Mouse (Mus musculus) spleen, postnatal 36 days (tissue): ENCODE results near the gene Nfasc.
A peak's percentile ranks its signal among the peaks of the same experiment; 100 is the strongest.

Source experiments
- DNase-seq, 2 experiments: peaks; one replicate each; pipeline ENCODE4 v3.0.0; 2022; ENCODE audit warnings: low spot score in 2 of 2, mixed read lengths in 1 of 2

Nfasc gene

DNA sequence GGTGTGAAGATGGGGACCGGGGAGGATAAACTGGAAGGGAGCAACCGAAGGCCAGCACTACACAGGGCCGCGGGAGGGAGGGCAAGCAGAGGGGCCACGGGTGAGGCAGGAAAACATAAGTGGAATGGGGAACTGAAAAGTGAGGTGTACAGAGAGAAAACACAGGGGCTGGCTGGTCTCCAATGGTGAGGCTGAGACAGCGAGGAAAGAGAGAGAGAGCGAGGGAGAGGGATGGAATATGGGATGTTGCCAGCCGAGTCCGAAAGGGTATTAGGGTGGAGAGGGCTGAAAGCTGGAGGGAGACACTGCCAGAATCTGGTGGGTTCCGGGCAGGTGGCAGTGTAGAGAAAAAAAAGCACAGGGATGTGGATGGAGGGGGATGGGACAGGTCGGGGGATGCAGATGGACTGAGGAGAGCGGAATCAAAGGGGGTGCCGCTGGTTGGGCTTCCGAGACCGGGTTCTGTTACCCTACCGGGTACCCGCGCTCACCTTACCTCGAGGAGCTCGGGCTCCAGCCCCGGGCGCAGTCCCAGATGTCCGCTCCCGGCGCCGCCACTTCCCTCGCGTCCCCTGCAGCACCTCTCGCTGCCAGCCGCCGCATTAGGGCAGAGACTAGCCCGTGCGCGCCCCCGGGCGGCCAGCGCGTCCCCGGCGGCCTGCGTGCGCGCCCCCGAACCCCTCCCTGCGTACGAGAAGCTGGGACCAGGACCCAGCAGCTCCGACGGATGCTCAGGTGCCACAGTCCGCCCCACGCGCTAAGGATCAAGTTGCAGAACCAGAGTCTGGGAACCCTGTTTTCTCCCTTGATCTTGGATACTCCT is at the start of gene Nfasc:
Nfasc (minus strand) TSS at position 623 of the 823 bp plus-strand sequence.
- no peak for DNase-seq

DNA sequence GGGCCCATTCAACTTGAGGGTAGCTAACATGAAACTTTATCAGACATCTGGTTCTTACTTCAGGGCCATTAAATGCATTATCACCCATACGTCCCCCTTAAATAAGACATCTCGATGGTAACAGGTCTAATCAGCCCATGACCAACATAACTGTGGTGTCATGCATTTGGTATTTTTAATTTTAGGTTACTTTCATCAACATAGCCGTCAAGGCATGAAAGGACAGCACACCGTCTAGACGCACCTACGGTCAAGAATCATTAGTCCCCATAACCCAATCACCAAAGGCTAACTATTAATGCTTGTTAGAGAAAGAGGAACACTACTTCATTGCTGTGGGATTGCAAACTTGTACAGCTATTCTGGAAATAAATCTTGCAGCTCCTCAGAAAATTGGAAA is 49.5 kb upstream of the Nfasc start:
- no peak for DNase-seq

DNA sequence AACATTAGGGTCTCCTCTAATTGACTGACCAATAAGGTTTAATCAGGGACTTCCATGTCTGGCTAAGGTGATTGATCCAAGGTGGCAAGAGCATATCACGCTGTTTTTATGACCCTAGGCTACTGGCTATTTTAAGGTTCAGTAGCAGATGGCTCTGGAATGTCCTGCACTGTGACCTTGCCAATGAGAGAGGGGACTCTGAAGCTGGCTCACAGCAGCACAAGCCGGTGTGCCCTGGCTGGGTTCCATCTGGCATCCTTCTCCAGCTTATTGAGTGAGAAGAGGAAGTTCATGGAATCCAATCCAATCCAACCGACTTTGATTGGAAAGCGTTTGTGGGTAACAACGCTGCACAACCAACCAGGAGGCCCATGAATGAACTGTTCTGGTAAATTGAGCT is 45.3 kb upstream of the Nfasc start:
- DNase-seq: no peak

DNA sequence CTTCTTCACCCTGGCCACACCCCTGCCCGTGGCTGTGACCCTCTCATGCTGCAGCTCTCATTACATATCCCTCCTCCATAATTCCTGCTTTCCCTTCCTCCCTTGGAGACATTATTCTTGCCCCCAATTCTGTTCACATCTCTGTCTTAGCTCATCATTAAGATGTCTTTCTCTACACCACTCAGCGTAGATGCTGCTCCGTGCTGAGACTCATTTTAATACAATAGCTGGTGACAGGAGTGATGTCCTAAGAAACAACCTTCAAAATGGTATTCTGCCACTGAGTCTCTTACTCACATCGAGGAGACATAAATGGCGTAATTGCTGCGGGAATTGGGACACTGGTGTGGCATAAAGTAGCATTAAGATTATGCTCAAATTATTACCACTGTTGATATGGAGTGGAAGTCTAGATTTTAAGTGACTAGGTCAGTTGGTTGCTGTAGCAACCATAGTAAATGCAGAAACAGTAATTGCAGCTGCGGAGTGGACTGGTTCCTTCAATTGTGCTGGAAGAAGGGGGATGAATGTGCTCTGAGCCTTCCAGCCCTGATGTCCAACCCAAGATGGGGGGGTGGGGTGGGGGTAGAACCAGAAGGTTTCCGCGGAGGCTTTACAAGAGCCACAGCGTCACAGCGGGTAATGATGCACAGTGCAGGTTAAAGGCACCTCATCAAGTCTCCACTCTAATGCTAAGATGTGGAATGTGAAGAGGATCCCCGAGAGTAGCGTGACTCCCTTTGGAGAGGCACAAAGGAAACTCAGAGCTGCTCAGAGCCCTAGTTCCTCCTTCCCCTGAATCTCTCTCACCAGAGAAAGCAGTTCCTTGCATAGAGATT is 40.2 kb upstream of the Nfasc start:
- no peak for DNase-seq

DNA sequence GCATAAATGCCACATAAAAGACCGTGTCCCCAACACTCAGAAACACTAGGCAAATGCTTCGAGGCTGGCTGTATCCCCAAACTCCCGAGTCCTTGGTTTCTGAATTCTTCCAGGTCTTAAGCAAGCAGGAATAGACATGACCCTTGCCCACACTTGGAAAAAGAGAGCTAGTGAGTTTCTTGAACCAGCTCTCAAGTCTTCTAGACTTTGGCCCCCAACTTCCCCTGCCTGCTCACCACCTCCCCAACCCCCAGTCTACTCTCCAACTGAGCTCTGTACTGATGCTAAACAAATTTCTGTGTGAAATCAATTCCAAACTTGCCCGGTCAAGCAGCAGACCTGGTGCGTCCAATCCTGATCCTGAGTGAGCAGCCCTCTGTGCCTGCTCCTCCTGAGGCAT is 39.4 kb upstream of the Nfasc start:
- no peak for DNase-seq

DNA sequence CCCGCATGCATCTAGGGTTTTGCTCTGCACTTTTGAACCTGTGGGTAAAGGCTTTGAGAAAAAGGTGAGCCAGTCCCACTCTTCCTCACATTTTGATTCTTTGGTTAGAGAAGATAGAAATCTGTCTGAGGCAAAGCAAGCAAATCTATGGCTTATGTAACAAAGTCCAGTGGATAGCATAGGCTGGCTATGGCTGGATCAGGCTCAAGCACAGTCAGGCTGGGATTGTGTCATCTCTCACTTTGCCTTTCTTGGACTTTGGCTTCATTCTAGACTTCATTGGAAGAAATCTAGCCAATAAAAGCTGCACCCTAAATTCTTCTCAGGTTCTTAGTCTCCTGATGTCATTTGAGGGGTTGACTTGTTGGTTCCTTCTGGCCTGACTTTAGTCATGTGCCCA is 38.7 kb upstream of the Nfasc start:
- DNase-seq: no peak

DNA sequence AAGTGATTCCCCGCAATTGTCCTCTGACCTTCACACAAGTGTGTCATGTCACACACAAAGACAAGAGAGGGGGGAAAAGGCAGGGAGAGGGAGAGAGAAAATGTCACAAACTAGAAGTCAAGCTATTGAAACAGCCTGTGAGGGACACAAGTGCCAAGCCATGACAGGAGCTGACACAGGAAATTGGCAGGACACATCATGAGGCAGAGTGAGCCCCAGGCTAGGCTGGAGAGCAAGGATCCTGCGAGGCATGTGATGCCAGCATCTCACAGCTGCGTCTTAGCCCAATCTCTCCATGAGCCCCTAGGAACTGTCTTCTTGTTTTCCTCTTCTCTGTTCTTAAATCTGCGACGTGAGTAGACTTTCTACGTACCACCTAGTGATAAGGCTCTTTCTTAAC is 33.4 kb upstream of the Nfasc start:
- no peak for DNase-seq

DNA sequence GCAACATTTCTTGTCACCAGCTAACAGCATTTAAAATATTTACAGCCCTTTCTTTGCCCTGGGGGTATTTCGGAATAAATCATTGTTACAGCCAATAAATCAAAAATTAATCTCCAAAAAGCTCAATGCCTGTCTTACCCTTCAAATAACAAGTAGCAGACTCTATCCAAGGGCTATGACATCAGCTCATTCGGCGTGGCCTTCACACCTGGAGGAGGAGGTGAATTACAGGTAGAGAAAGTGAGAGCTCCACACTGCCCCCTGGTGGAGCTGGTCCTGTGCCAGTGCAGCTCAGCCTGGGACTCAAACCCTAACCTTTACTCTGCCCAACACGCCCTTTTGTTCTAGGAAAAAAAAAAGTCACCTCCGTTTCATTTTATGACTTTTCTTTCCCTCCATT is 29.8 kb upstream of the Nfasc start:
- DNase-seq: peak in 1 of 2 experiments; percentile 8

DNA sequence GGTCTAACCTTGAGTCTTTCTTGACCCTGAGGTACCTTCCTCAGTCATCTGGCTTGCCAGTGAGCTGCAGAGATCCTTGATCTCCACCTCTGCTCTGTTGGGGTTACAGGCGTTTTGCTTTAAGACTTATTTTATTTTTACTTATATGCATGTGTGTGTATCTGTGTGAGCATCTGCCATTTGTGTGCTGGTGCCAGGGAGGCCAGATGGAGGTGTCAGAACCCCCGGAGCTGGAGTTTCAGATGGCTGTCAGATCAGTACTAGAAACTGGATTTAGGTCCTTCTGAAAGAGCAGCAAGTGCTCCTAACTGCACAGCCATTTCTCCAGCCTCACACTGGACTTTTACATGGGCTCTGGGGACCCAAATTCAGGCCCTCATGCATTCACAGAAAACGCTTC is 28.0 kb upstream of the Nfasc start:
- DNase-seq: no peak

DNA sequence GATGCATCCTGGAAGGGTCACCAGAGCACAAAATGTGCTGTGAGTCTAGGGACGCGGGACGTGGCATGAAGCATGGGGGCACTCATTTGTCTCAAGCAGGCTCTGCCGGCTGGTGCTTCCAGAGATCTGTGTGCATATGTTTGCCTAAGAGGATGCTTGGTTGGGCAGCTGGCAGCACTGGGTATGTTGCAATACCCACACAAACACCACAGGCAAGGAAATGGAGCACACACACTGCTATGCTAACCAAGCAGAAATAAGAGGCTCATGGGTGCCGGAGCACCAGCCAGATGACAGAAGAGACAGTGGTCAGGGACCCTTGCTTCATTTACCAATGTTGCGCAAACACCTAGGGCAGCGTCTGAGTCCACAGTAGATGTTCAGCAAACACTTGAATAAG is 25.8 kb upstream of the Nfasc start:
- no peak for DNase-seq

DNA sequence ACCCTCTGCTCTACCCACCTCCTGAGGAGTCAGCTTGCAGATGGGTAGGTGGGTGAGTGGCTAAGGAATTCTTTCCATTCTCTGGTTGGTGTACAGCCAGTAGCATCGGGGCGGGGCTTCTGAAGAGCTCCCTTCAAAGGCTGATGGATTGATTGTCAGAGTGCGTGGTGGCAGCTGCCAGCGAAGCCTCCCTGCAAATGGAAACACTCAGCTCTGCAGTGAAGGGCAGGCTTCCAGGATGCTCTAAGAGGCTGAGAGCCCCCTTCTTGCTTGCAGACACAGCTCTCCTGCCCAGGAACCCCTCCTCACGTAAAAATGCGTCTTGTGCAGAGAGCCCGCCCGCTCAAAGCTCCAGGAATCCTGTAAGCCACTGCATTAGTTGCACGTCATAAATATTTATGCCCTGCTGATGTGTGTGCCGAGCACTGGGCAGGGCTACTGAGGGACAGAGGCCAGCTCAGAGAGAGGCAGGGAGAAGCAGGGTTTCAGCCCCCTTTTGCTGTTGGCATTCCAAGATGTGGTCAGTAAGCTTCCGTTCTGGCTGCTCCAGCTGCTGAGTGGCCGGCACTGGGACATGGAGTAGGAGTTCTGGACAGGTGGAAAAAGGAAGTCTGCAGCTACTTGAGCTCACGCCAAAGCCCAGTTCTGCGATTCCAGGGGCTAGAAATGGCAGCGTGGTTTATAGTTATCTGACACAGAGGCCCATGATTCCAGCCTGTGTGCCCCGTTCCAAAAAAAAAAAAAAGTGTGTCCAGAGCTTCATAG is 24.5 kb upstream of the Nfasc start:
- DNase-seq: no peak

DNA sequence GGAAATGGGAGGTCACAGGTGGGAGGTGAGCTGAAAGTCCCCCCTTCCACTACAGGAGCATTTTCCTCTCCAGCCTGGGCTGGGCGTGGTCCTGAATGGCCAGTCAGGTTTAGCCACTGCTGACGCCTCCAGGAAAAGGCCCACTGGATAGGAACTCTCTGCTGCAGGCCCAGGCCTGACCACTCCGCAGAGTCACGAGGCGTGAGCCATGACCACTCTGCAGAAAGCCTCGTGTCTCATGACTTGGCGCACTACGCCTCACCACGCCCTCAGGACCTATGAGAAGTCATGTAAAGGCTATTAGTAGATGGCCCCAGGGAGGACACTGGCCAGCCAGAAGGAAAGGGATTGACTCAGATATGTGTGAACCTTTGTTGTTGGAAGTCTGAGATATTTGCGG is 23.6 kb upstream of the Nfasc start:
- no peak for DNase-seq

DNA sequence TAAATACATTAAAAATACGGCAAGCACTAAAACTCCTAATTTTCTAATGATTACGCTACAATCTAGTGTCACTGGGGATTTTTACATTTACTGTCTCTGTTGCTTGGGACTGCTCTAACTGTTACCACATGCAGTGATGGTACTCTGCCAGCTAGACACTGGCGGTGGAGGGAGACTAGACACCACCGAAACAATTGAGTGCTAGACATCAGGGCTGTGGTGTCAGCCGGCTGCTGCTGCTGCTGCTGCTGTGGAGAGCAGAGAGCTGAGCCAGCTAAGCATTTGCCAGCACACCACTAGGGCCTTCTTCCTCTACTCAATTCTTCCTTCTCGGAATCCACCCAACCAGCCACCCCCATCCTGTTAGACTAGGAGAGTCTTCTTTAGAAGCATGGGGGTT is 17.8 kb upstream of the Nfasc start:
- no peak for DNase-seq

DNA sequence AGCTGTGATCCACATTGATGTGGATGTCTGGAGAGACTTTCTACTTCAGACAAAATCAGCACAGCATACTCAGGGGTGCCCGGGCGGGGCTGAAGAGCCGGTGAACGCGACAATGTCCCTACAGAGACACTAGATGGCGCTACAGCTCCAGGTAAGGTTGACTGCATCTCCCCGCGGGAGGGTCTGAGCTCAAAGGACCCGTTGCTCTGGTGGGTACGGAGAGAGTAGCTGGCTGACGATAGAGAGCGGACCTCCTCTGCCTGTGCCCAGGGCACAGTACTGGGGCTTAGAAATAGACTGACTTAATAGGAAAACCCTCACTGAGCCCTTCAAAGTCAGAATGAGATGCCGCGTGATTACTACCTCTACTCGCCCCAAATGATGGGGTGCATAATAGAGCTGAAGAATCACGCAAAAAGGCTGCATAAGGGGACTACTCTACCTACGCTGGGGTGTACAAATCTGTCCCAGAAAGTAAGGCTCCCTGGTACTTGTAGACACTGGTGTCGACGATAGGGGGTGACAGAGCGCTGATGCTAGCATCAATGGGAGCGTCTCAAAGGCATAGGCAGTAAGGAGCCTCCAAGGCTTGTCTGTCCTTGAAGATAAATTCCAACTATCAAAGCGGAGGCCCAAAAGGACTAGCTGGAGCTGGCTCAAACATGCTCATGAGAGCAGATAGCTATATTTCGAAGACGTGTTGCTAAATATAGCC is 17.2 kb upstream of the Nfasc start:
- peak in 1 of 2 experiments; percentile 4 for DNase-seq

DNA sequence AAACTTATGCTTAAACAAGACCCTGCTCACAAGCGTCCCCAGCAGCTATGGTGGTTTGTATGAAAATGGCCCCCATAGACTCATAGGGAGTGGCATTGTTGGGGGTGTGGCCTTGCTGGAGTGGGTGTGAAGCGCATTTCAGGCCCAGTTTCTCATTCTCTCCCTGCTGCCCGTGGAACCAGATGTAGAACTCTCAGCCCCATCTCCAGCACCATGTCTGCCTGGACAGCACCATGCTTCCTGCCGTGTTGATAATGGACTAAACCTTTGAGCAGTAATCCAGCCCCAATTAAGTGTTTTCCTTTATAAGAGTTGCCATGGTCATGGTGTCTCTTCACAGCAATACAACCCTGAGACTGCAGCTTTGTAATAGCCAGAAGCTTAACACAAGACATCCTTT is 13.6 kb upstream of the Nfasc start:
- DNase-seq: no peak

DNA sequence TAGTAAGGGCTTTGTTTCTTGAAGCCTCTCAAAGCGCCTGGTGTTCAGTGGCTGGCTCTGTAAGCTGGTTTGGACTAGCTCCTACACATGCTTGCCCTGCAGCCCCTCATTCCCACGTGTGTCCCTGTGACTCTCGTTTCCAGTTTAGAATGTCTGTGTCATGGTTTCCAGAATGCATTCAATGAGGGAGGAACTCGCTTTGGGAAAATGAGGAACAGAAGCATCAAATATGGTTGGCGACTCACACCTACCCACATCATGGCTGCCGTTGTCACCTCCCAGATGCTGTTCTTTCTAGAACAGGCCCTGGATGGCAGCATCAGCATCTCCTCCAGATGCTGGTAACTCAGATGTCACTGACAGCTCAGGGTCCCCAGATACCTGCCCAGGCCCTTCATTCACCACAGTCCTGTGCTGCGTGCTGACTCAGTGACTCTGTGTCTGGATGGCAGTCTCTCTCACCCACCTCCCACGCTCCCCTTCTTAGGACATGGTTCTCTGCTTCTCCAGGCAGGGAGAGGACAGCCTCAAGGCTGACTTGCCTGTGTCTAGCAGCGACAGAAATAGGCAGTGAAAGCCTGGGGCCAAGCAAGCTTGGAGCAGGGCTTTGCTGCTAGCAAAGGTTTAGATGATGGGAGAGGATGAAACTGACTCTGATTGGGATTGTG is 7.8 kb upstream of the Nfasc start:
- DNase-seq: no peak

DNA sequence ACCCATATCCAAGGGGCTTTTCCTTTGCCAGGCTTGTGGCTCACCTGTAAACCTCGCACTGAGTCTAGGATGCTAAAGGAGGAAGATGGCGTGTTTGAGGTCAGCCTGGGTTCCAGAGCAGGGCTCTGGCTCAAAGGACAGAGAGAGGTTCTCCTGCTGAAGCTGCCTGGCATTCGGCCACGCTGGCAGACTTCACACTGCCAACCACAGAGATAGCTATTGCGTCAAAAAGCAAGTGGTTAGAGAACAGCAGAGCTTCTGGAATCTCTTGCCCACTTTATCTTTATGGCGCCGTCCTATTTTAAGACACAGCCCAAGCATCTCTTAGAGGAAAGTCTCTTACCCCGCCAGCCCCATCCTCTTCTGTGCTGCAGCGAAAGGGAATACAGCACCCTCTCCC is 4.7 kb upstream of the Nfasc start:
- no peak for DNase-seq

DNA sequence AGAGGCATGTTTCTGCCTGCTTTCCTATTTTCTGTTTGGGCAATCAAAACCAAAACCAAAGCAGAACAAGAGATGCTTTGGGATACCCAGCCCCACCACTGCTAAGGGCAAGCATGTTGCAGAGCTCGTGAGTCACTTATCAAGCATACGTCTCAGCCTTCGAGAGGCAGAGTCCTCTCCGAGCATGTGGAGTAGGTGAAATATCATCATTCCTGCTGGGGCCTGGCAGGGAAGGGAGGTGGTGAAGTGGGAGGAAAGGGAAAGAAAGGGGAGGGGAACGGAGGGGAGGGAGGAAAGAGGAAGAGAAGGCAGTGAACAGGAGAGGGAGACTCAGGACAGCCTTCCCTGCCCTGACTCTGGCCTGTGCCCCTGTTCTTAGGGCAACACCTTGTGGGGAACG is 4.0 kb upstream of the Nfasc start:
- no peak for DNase-seq

DNA sequence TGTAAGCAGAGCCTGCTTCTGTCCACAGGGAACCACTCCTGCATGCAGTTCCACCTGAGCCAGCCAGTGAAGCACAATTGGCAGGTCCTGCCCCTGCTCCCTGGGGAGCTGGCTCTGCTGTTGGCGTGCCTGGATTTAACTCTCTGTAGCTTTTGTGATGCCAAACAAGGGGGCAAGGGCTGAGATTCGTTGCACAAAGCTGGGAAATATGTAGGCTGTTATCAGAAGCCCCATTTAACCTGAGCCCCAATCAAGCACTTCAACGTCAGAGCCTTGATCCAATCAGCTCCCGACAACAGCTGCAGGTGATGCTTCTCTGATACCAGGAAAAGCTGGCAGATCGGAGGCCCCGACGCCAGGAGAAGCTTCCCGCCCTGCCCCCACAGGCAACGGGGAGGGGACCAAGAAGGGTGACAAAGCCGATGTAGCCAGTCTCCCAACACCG is 2.5 kb downstream of the Nfasc start:
- DNase-seq: no peak

DNA sequence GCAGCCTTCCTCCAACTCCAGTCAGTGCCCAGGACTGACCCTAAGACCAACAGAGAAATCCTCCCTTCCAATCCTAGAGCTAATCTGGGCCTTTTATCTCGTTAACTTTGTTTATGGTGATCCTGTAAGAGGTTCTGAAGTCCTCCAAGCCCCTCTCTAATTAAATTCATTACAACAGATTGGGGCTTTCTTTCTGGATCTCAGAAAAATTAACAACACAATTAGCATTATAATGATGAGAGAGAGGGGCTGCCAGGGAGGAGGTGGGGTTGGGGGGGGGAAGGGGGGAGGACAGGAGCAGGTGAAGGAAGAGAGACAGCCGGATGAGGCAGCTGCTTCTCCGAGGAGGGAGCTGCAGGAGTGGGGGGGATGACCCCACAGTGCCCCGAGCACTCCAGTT is 5.4 kb downstream of the Nfasc start:
- DNase-seq: no peak

DNA sequence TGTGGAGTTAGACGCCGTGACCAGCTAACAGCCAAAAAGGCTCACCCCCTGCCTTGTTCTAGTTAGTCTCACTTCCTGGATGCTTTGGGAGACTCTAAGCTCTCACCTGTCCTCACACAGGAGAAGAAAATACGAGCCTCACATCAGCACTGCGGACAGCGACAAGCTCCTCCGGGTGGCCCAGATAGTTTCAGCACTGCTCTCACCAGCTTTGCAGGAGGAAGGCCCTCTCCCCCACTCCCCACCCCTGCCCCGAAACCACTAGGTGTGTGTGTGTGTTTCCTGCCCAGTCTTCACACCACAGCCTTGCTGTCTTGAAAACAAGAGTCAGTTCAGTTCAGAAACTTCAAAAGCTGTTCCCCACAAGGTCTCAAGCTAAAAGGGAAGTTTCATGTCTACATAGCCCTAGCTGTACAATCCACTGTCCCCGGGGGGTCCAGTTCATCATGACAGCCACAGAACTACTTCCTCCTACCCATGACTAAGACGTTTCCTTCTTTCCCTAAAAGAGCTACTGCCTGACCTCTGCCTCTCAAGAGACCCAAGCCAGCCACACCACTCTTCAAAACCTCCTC is 7.6 kb downstream of the Nfasc start:
- DNase-seq: no peak
